Mouse (Mus musculus): ENCODE data around the gene Igf1r.

Igf1r gene

DNA sequence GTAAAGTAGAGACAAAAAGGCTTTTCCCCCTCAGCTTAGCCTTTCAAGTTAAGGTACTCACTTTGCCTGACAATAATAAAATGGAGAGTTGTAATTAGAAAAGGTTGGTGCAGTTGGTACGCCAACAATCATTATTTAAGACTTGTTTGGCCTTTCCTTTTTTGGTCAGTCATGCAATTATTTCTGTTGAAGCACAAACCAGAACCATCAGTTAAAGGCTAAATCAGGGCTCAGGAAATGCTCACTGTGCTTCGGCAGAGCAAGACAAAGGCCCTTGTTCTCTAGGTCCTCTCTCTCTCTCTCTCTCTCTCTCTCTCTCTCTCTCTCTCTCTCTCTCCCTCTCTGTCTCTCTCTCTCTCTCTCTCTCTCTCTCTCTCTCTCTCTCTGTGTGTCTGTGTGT is 165.4 kb downstream of the Igf1r start:
- DNase-seq (ENCODE audit: low spot score), result no peak

DNA sequence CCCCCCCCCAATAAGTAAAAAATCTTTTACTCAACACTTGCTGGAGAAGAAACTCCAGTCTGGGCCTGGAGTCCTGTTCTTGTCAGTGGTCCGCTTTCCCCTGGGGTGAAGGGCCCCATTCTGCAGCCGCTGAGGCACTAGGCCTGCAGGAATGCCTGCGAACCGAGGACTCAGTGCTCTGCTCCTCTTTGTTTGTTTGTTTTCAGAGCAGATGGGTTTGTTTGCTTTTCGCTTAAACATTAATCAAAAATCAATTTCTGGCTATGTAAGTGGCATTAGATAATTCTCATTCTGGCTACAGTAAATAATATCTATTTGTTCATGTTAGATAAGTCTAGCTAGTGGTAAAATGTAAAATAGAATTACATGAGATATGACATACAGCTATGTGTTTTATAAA is 167.0 kb downstream of the Igf1r start:
- DNase-seq (ENCODE audit: low spot score), result no peak

GRCm38 (mm10) chr7:68122418-68122817 is 169.8 kb downstream of the Igf1r start:
- no peak for DNase-seq (ENCODE audit: low spot score)

GRCm38 (mm10) chr7:68125347-68125746 is 172.7 kb downstream of the Igf1r start:
- DNase-seq (ENCODE audit: low spot score), result no peak

DNA sequence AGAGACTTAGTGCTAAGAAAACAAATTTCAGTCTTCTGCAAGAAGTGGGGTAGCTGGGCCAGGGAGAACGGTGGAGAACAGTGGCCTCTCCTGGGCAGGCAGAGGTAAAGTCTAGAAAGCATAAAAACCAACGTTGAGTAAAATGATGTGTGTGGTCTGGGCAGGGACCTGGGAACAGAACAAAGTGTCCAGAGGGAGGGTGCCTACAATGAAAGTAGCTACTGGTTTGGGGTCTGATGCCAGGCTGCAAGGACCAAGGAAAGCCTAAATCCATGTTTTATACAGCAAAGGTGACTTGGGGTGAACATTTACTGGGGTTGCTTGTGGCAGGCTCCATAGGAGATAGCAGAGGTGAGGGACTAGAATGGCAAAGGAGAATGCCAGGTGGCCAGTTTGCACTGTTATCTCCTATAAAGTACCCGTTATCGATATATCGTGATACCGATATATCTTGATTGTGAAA is 175.2 kb downstream of the Igf1r start:
- DNase-seq (ENCODE audit: low spot score), result no peak

- DNase-seq (ENCODE audit: low spot score), result no peak
These were observed 175.6 kb downstream of the Igf1r start for GRCm38 (mm10) chr7:68128271-68128674.

DNA sequence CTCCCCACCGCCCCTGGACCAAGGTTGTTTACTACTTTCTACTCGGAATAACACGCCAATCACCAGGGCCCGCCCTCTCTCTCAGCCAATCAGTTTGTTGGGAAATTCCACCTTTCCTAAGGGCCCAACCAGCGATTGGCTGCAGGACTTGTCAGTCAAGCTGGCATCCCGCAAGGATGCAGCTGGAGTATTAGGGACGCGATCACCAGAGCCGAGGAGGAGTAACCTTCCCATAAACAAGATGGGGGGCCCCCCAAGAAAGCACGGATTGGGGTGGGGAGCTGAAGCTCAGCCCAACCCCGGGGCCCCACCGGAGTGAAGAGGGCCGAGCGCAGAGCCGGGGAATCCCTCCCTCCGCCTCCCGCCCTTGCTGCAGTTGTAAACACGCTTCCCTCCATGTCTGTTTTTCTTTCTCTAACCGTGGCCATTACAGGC is 176.5 kb downstream of the Igf1r start:
- peak; percentile 98 for DNase-seq (ENCODE audit: low spot score)

DNA sequence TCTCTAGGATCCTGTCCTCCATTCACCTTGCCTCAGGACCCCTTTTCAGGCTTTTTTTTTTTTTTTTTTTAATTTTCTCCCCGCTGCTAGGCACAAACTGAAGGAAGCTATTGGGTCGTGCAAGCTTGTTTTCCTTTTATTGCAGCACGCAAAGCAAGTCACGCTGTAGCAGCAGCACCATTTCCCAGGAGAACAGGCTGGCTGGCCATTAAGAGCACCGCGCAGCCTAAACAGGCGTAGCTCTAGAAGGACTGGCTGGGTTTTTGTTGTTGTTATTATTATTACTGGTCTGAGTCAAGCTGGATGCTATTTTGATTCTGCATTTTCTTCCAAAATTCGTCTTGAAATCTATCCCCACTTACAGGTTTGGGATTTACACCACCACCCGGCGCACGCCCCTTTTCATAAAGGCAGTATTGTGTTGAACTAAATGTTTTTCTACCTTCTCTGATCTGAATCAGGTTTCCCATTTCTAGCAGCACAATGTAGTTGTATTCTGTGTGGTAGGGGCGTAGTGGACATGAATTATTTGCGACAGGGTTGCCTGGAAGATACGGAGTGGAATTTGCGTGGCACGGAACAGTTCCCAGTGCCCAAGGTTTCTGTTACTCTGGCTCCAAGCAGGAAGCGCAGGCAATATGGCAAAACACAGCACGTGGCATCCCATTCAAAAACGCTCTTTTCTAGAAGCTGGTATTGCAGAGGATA is 177.1 kb downstream of the Igf1r start:
- peak; percentile 75 for DNase-seq (ENCODE audit: low spot score)

- no peak for DNase-seq (ENCODE audit: low spot score)
These were observed 178.4 kb downstream of the Igf1r start for GRCm38 (mm10) chr7:68130950-68131580.

GRCm38 (mm10) chr7:68133679-68134078 is 181.1 kb downstream of the Igf1r start:
- no peak for DNase-seq (ENCODE audit: low spot score)

DNA sequence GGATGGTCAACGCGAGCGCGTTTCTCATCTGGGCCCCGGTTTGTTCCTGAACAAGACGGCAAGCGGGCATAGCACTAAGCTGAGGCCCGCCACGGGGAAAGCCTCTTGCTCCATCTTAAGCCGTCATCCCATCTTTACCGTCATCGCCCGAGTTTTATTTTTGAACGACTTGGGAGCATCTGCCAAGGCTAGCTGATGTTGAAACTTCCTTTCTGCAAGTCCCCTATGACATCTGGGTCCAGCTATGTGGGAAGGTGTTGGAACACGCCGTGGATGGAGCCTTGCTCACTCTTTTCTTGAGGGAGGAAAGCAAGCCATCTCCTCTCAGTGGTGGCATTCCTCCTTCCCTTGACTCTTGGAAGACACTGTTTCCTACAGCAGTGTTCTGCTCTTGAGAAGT is 182.3 kb downstream of the Igf1r start:
- DNase-seq (ENCODE audit: low spot score), result no peak

DNA sequence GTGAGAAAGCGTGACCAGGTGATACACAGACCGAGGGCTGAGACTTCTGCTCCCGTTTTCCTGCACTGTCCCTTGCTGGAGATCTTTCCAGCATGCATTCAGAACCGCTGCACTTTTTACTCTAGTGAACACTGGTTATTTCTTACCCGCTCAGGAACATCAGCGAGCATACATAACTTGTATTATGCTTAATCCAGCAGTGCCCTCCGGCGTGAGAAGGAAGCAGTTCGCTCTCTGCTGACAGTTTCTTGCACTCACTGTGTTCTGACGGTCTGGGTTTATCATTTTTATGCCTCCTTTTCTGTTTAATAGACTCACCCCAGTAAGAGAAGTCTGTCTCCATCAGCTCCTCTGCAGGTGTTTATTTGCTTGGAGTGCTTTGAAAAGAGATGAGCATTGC is 183.4 kb downstream of the Igf1r start:
- no peak for DNase-seq (ENCODE audit: low spot score)

- DNase-seq (ENCODE audit: low spot score), result no peak
These were observed 186.8 kb downstream of the Igf1r start for GRCm38 (mm10) chr7:68139384-68139783.

GRCm38 (mm10) chr7:68140041-68140807 is 187.6 kb downstream of the Igf1r start:
- no peak for DNase-seq (ENCODE audit: low spot score)

- DNase-seq (ENCODE audit: low spot score), result no peak
These were observed 191.6 kb downstream of the Igf1r start for GRCm38 (mm10) chr7:68144266-68144665.

DNA sequence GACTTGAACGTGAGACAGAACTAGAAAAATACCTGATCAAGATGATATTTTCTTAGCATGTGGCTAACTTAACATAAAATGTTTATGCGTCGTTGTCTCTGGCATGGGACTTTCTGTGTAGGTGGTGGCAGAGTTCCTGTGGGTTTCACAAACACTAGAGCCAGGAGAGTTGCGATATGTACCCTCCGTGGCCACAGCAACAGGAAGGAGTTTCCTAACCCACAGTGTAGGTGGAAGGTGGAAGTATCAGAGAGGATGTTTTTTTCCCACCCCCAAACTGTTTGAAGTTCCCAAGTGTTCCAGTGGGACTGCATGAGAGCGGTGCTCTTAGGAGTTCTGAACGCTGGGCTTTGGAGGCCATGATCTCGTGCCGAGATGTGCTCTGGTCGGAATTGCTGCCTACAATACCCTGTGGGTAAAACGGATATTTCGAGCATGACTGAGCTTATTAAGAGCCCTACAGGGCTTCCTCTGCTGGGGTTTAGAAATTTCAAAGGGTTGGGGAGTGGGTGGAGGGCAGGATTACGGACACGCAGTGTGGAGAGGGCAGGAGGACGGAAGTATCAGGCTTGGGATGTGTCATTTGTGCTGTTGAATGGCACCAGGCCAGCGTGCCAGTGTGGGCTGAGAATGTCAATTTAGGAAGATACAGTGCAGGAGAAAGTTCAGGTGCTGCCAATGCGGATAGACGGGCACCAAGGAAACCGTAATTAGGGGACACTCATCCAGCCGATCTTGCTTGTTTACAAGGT is 195.8 kb downstream of the Igf1r start:
- DNase-seq (ENCODE audit: low spot score), result no peak

- DNase-seq (ENCODE audit: low spot score), result no peak
These were observed 199.3 kb downstream of the Igf1r start for GRCm38 (mm10) chr7:68151892-68152291.

DNA sequence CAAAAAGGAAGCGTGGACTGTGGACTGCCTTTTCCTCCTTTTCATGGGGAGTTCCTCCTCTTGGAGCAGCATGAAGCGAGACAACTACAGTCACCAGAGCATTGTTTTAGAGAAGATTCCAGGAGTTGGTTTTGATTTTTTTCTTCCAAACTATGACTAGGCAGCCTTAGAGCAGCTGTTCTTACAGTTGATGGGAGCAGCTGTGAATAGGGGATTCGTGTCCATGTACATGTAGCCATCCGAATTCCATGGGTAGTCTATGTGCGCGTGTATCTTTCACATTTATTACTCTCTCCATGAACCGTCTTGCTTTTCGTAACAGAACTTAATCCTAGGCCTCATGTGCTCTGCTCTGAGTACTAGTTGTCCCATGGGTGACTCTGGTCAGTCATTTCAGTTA is 199.8 kb downstream of the Igf1r start:
- no peak for DNase-seq (ENCODE audit: low spot score)

- DNase-seq (ENCODE audit: low spot score), result no peak
These were observed 200.6 kb downstream of the Igf1r start for GRCm38 (mm10) chr7:68153269-68153668.

DNA sequence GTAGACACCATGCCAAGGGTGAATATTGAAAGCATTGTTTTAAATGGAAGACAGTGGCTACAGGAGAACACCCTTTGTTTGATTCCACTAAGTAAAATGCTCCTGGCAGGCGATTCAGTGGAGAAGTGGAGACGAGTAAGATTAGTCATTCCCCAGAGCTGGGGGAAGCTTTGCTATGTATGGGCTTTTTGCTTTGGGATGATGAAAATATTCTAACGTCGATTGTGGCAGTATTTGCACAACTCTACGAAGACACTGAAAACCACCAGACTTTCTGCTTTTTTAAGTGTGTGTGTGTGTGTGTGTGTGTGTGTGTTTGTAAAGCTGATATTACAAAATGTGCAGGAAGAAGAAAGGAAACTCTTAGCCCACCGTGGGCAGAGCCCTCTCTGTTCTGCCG is 202.0 kb downstream of the Igf1r start:
- DNase-seq (ENCODE audit: low spot score), result no peak

DNA sequence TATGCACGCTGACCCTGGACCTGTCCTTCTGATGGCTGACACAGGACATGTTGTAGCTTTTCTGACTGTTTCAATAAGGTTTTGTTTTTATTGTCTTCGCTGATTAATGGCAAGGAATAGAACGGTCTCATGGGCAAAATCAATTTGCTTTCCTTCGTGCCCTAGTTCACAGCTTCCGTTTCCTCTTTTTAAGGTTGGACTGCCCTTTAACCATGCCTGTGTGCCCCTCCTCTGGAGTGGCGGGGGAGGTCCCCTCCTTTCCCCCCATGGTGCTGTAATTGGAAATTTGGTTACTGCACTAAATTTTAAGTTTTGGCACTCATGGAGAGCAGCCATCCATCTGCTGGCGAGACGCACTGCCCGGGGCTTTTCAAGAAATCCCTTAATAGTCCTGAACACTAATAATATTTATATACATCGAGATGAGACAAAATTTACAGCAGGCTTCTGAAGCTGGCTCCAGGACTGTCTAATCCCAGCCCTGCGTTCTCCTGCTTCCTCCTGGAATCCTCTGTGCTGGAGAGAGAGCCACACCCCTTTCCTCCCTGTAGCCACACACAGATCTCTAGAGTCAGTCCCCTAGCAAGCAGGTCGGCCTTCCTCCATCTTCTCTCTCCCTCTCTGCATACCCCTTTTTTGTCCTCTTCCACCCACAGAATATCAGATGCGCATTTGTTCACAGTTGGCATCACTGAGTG is 207.6 kb downstream of the Igf1r start:
- DNase-seq (ENCODE audit: low spot score), result no peak

DNA sequence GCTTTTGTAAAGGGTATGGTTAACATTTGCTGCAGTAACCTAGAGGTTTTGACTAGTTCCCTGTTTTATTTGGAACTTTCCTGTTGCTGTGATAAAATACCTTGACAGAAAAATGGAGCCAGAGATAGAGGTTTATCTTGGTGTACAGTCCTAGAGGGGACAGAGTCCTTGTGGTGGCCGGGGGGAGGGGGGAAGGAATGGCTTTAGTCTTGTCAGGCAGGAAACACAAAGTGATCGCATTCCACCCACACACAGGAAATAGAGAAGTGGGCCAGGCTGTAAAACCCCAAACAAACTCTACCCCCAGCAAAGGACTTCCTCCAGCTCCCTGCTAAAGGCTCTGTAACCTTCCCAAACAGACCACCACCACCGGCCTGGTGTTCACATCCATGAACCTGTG is 211.4 kb downstream of the Igf1r start:
- no peak for DNase-seq (ENCODE audit: low spot score)
